Mouse (Mus musculus) G1E (cell line): Measurements from ENCODE around the gene Tbc1d24. TPM values are rescaled to one million over a fixed set of nuclear protein-coding genes. Genes with fewer than 3 reads are reported as not detected.

Experiments
- ATAC-seq: 2 replicates; pipeline ENCODE4 v1.8.0; 2016; ENCODE audit warnings: mild to moderate bottlenecking; ENCODE audit not compliant: insufficient number of reproducible peaks, poor library complexity, low FRiP score, severe bottlenecking; ENCODE audit errors: extremely low read depth
- DNase-seq: peaks from one replicate; pipeline ENCODE4 v3.0.0; 2012; ENCODE audit warnings: low spot score
- H3K27me3 ChIP-seq: 2 replicates; pipeline ENCODE4 v1.6.1; 2012; ENCODE audit warnings: mild to moderate bottlenecking, low read length, inconsistent platforms; ENCODE audit not compliant: insufficient read depth
- H3K36me3 ChIP-seq: replicated peaks from 2 replicates; pipeline ENCODE3; 2012; ENCODE audit warnings: mild to moderate bottlenecking, inconsistent platforms
- H3K4me1 ChIP-seq: 2 replicates; pipeline ENCODE4 v1.6.1; 2012; ENCODE audit warnings: low read depth, low read length, inconsistent platforms, mixed read lengths; ENCODE audit not compliant: insufficient read depth
- H3K4me3 ChIP-seq: 2 replicates; pipeline ENCODE4 v1.5.1; 2012; ENCODE audit warnings: low read depth, mild to moderate bottlenecking, inconsistent platforms, low read length, moderate library complexity, mixed read lengths
- H3K9me3 ChIP-seq: replicated peaks from 2 replicates; pipeline ENCODE4 v1.6.1; 2012; ENCODE audit warnings: inconsistent platforms
- CTCF ChIP-seq: IDR thresholded peaks from 2 replicates; pipeline ENCODE4 v1.5.1; 2012; ENCODE audit warnings: low read depth, low read length, inconsistent platforms, mixed read lengths
- GATA1 ChIP-seq: IDR thresholded peaks from 2 replicates; pipeline ENCODE4 v1.6.1; 2012; ENCODE audit warnings: borderline replicate concordance, low read length, inconsistent platforms, mixed read lengths
- GATA2 ChIP-seq: IDR thresholded peaks from 2 replicates; pipeline ENCODE4 v1.6.1; 2012; ENCODE audit warnings: low read depth, low read length, inconsistent platforms, borderline replicate concordance
- POLR2AphosphoS5 ChIP-seq: IDR thresholded peaks from 2 replicates; pipeline ENCODE4 v1.6.1; 2012; ENCODE audit warnings: low read depth, low read length, inconsistent platforms; ENCODE audit not compliant: insufficient replicate concordance
- TAL1 ChIP-seq: conservative IDR thresholded peaks from 2 replicates; pipeline ENCODE4 v1.6.1; 2012; ENCODE audit warnings: low read depth, low read length, inconsistent platforms, mixed read lengths
- polyA plus RNA-seq: library from polyadenylated mRNA; stranded (reverse); fragments of >175 nt; gene quantifications from 2 replicates; pipeline ENCODE4 v1.2.3, GENCODE M21; 2012
- total RNA-seq, 2 experiments: library from RNA; stranded (forward) in 1 of 2; stranded (reverse) in 1 of 2; fragments of 200-1000 nt in 1 of 2; fragments of >200 nt in 1 of 2; fragmentation: Nextera tagmentation in 1 of 2; gene quantifications; 2 replicates each; pipeline ENCODE4 v1.2.3; 2014 to 2017

The Tbc1d24 gene
- total and polyA plus RNA-seq, 3 experiments, result 23.4 to 120 (median 59.1) TPM

- H3K4me3 ChIP-seq, result no peak overlapping the region
- no peaks in the 10 kb centered on the region for H3K9me3 ChIP-seq
- H3K27me3 ChIP-seq, result no peaks in the 10 kb centered on the region
- DNase-seq, result no peak
- H3K4me1 ChIP-seq, result peaks cover 68% of the 10 kb centered on the region
- ATAC-seq, result no peak
- TF ChIP-seq TAL1, result no peak
- peaks cover 35% of the 10 kb centered on the region for H3K36me3 ChIP-seq
These were observed 34.6 kb downstream of the Tbc1d24 start for GRCm38 (mm10) chr17:24170729-24171128.

GRCm38 (mm10) chr17:24170125-24170524 lies 35.2 kb downstream of the Tbc1d24 start:
- DNase-seq (no peak), ATAC-seq (no peak)
- Histone ChIP-seq H3K27me3 (no peaks in the 10 kb centered on the region), H3K36me3 (peaks cover 39% of the 10 kb centered on the region), H3K4me1 (peaks cover 71% of the 10 kb centered on the region), H3K9me3 (no peaks in the 10 kb centered on the region), H3K4me3 (peak overlapping the region; percentile 82)
- no peak for TF ChIP-seq GATA1
- no peak for TF ChIP-seq TAL1
- TF ChIP-seq GATA2, result no peak
- TF ChIP-seq CTCF, result no peak
- TF ChIP-seq POLR2AphosphoS5, result no peak

- peak; percentile 67 for ATAC-seq
- Histone ChIP-seq H3K4me3 (peak within 1 kb of the TSS; percentile 82), H3K27me3 (no peaks in the 10 kb centered on the region), H3K4me1 (peaks cover 73% of the 10 kb centered on the region), H3K36me3 (peaks cover 40% of the 10 kb centered on the region), H3K9me3 (no peaks in the 10 kb centered on the region)
- DNase-seq, result peak; percentile 75
- TF ChIP-seq GATA1 (no peak), TAL1 (no peak), GATA2 (no peak), CTCF (no peak), POLR2AphosphoS5 (no peak)
These were observed 35.9 kb downstream of the Tbc1d24 start, which contains the start of gene Atp6v0c for GRCm38 (mm10) chr17:24169317-24170065. TSS of gene Atp6v0c (minus strand) at chr17:24169702.

GRCm38 (mm10) chr17:24168590-24169277 lies 36.6 kb downstream of the Tbc1d24 start:
- DNase-seq (peak; percentile 45), ATAC-seq (no peak)
- Histone ChIP-seq H3K9me3 (no peaks in the 10 kb centered on the region), H3K4me3 (peak overlapping the region; percentile 82), H3K4me1 (peaks cover 68% of the 10 kb centered on the region), H3K36me3 (peaks cover 37% of the 10 kb centered on the region), H3K27me3 (no peaks in the 10 kb centered on the region)
- TF ChIP-seq CTCF (no peak), TAL1 (no peak), GATA1 (no peak), POLR2AphosphoS5 (no peak), GATA2 (no peak)

- no peak for ATAC-seq
- no peak for DNase-seq
- Histone ChIP-seq H3K27me3 (no peaks in the 10 kb centered on the region), H3K9me3 (no peaks in the 10 kb centered on the region), H3K36me3 (peaks cover 37% of the 10 kb centered on the region), H3K4me3 (peak overlapping the region; percentile 82), H3K4me1 (peaks cover 68% of the 10 kb centered on the region)
- TF ChIP-seq TAL1 (no peak), GATA2 (no peak), CTCF (no peak), POLR2AphosphoS5 (no peak), GATA1 (no peak)
These were observed 37.4 kb downstream of the Tbc1d24 start for GRCm38 (mm10) chr17:24167891-24168505.

- H3K9me3 ChIP-seq, result no peaks in the 10 kb centered on the region
- no peak overlapping the region; the same call in 1 of the 2 replicates for H3K4me3 ChIP-seq
- peaks cover 39% of the 10 kb centered on the region for H3K36me3 ChIP-seq
- no peaks in the 10 kb centered on the region for H3K27me3 ChIP-seq
- no peak for ATAC-seq
- no peak for DNase-seq
- TF ChIP-seq POLR2AphosphoS5 (no peak), GATA1 (no peak), CTCF (no peak), GATA2 (no peak), TAL1 (no peak)
- peaks cover 73% of the 10 kb centered on the region for H3K4me1 ChIP-seq
These were observed 38.2 kb downstream of the Tbc1d24 start for GRCm38 (mm10) chr17:24167120-24167519.
